Mouse (Mus musculus): ENCODE data around the gene Arnt2. TPM values are rescaled to one million over a fixed set of nuclear protein-coding genes. Genes with fewer than 3 reads are reported as not detected.

Arnt2 gene
- polyA plus RNA-seq, 1 experiment from 2014 or later: 96.8 TPM

- H3K27me3 ChIP-seq (replicated peaks): no peaks in the 10 kb centered on the region
- H3K4me3 ChIP-seq: no peak overlapping the region
- H3K4me2 ChIP-seq: no peak overlapping the region
- no peak overlapping the region for H3K9ac ChIP-seq
- no peaks in the 10 kb centered on the region for H3K36me3 ChIP-seq (replicated peaks)
- ATAC-seq (replicated peaks): no peak
- H3K9me3 ChIP-seq: no peaks in the 10 kb centered on the region
- no peak overlapping the region for H3K27ac ChIP-seq
- H3K4me1 ChIP-seq: no peaks in the 10 kb centered on the region
- WGBS: 92% methylated on average over 13 of the region's 13 CpGs
These were observed 208.6 kb downstream of the Arnt2 start for GRCm38 (mm10) chr7:84201151-84202068.

- Histone ChIP-seq H3K27ac (no peak overlapping the region), H3K9ac (no peak overlapping the region), H3K36me3 (replicated peaks) (no peaks in the 10 kb centered on the region), H3K27me3 (replicated peaks) (no peaks in the 10 kb centered on the region), H3K4me1 (no peaks in the 10 kb centered on the region), H3K4me2 (no peak overlapping the region), H3K9me3 (no peaks in the 10 kb centered on the region), H3K4me3 (no peak overlapping the region)
- no peak for ATAC-seq (replicated peaks)
- WGBS: 85% methylated on average over 6 of the region's 6 CpGs
These were observed 212.6 kb downstream of the Arnt2 start for GRCm38 (mm10) chr7:84197208-84197860.

Other genes with a start within 250 kb of the Arnt2 start
- gene Gm2115, start 118.8 kb upstream of the Arnt2 start, polyA plus RNA-seq (2015; fragmentation: Nextera tagmentation; extraction: Ambion mirVana): 0.86 and 1.0 TPM in 2 replicates
- 9.2 and 10.2 TPM in 2 replicates for gene Fah, start 196.5 kb upstream of the Arnt2 start, polyA plus RNA-seq (2015; fragmentation: Nextera tagmentation; extraction: Ambion mirVana)

All from midbrain, embryonic 15.5 days (tissue).